Mouse (Mus musculus): ENCODE measurements at regions not wholly inside any gene's neighbourhood (a gene's known extent, or its start where the extent isn't known, plus 50 kb on each side); places are given as distances from the start of the nearest gene placed in this dataset.

DNA sequence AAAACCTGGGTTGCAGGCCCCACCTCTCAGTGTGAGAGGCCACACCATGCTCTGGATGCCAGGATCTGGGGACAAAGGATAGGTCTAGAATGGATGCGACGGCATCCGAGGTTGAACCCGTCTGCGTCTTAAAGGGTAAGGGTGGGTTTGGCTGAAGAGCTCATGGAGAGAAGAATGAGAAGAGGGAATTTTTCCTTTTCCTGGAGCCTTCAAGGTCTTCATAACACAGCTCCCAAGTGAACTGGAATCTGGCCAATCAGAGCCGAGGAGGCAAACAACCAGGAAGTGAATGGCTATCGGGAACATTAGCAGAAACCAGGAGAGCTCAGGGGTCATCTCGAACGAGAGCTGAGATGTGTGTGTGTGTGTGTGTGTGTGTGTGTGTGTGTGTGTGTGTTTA lies 320.1 kb downstream of the Med13l start:
- H3K27ac ChIP-seq (replicated peaks): peak overlapping the region; percentile 41
- no peak overlapping the region for H3K4me3 ChIP-seq (replicated peaks)
- no peaks in the 10 kb centered on the region for H3K9me3 ChIP-seq (replicated peaks)
- no peak overlapping the region for H3K9ac ChIP-seq
- H3K36me3 ChIP-seq: no peaks in the 10 kb centered on the region
- no peak for ATAC-seq (ENCODE audit: insufficient number of reproducible peaks, low FRiP score, low TSS enrichment, low read depth)
- peaks cover 5% of the 10 kb centered on the region for H3K27me3 ChIP-seq
- 49% methylated on average over 9 of the region's 9 CpGs for WGBS
- 0 out of 2 replicates have a peak overlapping the region, but pooled peaks have one; percentile 3 for H3K4me2 ChIP-seq (replicated peaks)
- peaks cover 28% of the 10 kb centered on the region for H3K4me1 ChIP-seq

DNA sequence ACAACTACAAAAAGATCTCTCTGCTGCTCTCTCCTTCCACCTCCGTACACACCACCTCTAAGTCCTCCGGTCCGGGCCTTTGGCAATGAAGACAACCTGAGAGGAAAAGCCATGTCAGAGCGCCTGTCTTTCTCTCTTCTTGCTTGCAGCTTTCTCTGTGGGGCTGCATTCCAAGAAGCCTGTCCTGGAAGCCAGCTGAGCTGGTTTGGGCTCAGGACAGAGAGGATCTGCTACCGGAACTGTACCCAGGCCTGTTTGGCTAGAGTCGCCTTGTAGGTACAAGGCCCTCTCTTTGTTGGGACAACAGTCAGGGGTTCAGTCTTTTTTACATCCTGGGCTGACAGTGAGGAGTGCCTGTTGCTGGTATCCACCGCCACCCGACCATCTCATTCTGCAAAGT lies 321.4 kb downstream of the Med13l start:
- no peak overlapping the region for H3K9ac ChIP-seq
- H3K27ac ChIP-seq (replicated peaks): no peak overlapping the region
- no peak overlapping the region for H3K4me3 ChIP-seq (replicated peaks)
- H3K4me2 ChIP-seq (replicated peaks): no peak overlapping the region
- H3K36me3 ChIP-seq: no peaks in the 10 kb centered on the region
- no peaks in the 10 kb centered on the region for H3K9me3 ChIP-seq (replicated peaks)
- 79% methylated on average over 8 of the region's 8 CpGs for WGBS
- H3K27me3 ChIP-seq: peaks cover 5% of the 10 kb centered on the region
- ATAC-seq (ENCODE audit: insufficient number of reproducible peaks, low FRiP score, low TSS enrichment, low read depth): no peak
- peaks cover 24% of the 10 kb centered on the region for H3K4me1 ChIP-seq

- Histone ChIP-seq H3K4me3 (replicated peaks) (no peak overlapping the region), H3K9me3 (replicated peaks) (no peaks in the 10 kb centered on the region), H3K9ac (no peak overlapping the region), H3K36me3 (no peaks in the 10 kb centered on the region), H3K4me2 (replicated peaks) (no peak overlapping the region), H3K27ac (replicated peaks) (no peak overlapping the region), H3K27me3 (no peaks in the 10 kb centered on the region), H3K4me1 (peaks cover 8% of the 10 kb centered on the region; the same call in 1 of the 2 replicates)
- no peak for ATAC-seq (ENCODE audit: insufficient number of reproducible peaks, low FRiP score, low TSS enrichment, low read depth)
- 89% methylated on average over 11 of the region's 11 CpGs for WGBS
Observed at GRCm38 (mm10) chr5:118888131-118888530, 327.7 kb downstream of the Med13l start.

DNA sequence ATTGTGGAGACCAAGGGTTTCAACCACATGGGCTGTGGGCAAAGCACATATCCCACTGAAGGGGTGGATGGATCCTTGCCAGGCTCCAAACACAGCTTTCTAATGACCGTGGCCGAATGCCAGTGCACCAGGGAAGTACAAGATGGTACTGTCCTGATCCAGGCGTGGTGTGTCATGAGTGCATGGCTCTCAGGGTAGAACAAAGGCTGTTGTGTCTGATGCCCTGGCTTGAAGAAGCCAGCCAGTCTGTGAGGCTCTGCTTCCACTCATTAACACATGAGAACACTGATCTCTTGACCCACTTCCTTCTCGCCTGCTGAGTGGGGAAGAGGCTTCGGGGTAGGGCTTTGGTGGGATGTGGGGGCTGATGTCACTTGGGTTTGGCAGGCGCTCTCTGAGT lies 330.7 kb downstream of the Med13l start:
- H3K27ac ChIP-seq (replicated peaks): 0 out of 2 replicates have a peak overlapping the region, but pooled peaks have one; percentile 28
- WGBS: 39% methylated on average over 6 of the region's 6 CpGs
- H3K36me3 ChIP-seq: no peaks in the 10 kb centered on the region
- peak; percentile 78 for ATAC-seq (ENCODE audit: insufficient number of reproducible peaks, low FRiP score, low TSS enrichment, low read depth)
- peaks cover 8% of the 10 kb centered on the region; the same call in 1 of the 2 replicates for H3K4me1 ChIP-seq
- H3K4me2 ChIP-seq (replicated peaks): no peak overlapping the region
- no peaks in the 10 kb centered on the region for H3K27me3 ChIP-seq
- H3K4me3 ChIP-seq (replicated peaks): no peak overlapping the region
- no peaks in the 10 kb centered on the region for H3K9me3 ChIP-seq (replicated peaks)
- no peak overlapping the region for H3K9ac ChIP-seq

DNA sequence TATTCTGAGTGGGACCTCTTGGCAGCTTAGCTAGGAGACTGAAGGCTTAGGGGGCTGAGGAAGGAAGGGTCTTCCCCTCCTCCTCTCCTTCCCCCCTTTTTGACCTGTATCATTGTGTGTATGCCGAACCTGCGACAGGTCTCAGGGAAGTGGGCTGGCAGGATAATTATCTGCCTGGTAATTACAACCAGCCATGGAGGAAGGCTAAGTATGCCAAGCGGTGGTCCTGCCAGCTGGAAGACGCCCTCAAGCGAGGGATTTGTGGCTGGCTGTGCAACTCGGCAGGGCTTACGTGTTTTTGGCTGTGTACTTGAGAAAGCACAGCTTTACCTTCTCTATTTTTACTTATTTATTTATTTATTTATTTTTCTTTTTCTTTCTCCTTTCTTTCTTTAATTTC lies 347.7 kb downstream of the Med13l start:
- Histone ChIP-seq H3K4me3 (replicated peaks) (no peak overlapping the region), H3K27ac (replicated peaks) (no peak overlapping the region; the same call in 1 of the 2 replicates), H3K9me3 (replicated peaks) (no peaks in the 10 kb centered on the region), H3K4me1 (0 out of 2 replicates have a peak, but pooled peaks cover 6% of the 10 kb centered on the region), H3K36me3 (no peaks in the 10 kb centered on the region), H3K9ac (no peak overlapping the region), H3K27me3 (no peaks in the 10 kb centered on the region), H3K4me2 (replicated peaks) (peak overlapping the region; percentile 8; the same call in 1 of the 2 replicates)
- 15% methylated on average over 7 of the region's 7 CpGs for WGBS
- ATAC-seq (ENCODE audit: insufficient number of reproducible peaks, low FRiP score, low TSS enrichment, low read depth): no peak

GRCm38 (mm10) chr5:118909756-118910155 lies 349.3 kb downstream of the Med13l start:
- ATAC-seq (ENCODE audit: insufficient number of reproducible peaks, low FRiP score, low TSS enrichment, low read depth): no peak
- Histone ChIP-seq H3K9ac (no peak overlapping the region), H3K27ac (replicated peaks) (no peak overlapping the region), H3K4me3 (replicated peaks) (no peak overlapping the region), H3K4me1 (0 out of 2 replicates have a peak, but pooled peaks cover 6% of the 10 kb centered on the region), H3K4me2 (replicated peaks) (no peak overlapping the region), H3K27me3 (no peaks in the 10 kb centered on the region), H3K36me3 (no peaks in the 10 kb centered on the region), H3K9me3 (replicated peaks) (no peaks in the 10 kb centered on the region)
- 76% methylated on average over 6 of the region's 6 CpGs for WGBS

GRCm38 (mm10) chr5:118914191-118914750 lies 353.8 kb downstream of the Med13l start:
- WGBS: 40% methylated on average over 6 of the region's 6 CpGs
- no peak overlapping the region for H3K27ac ChIP-seq (replicated peaks)

DNA sequence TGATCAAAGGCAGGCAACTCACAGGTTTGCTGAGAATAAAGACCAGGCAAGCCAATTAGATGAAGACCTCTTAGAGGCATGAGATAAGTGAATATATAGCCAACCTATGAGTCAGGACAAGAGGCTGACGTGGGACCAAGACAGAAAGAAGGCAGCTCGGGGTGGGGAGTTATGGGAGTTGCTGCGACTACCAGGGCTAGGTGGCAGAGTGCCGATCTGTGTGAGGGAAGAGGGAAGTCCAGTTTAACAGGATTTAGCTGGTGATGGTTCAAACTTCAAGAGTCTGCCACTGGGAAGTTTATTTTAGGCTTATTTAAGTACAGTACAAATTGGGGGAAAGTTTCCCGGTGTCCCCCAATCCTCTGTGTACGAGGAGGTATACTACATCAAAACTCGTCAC lies 362.9 kb downstream of the Med13l start:
- Histone ChIP-seq H3K9ac (no peak overlapping the region), H3K27me3 (peaks cover 7% of the 10 kb centered on the region), H3K36me3 (no peaks in the 10 kb centered on the region), H3K9me3 (replicated peaks) (no peaks in the 10 kb centered on the region), H3K27ac (replicated peaks) (no peak overlapping the region), H3K4me1 (no peaks in the 10 kb centered on the region), H3K4me3 (replicated peaks) (no peak overlapping the region), H3K4me2 (replicated peaks) (no peak overlapping the region)
- WGBS: 76% methylated on average over 7 of the region's 7 CpGs
- ATAC-seq (ENCODE audit: insufficient number of reproducible peaks, low FRiP score, low TSS enrichment, low read depth): no peak

More at GRCm38 (mm10) chr5:118914191-118914750, 353.8 kb downstream of the Med13l start:
- Histone ChIP-seq H3K27me3 (no peaks in the 10 kb centered on the region), H3K36me3 (no peaks in the 10 kb centered on the region), H3K4me3 (replicated peaks) (no peak overlapping the region), H3K4me2 (replicated peaks) (no peak overlapping the region), H3K9ac (no peak overlapping the region), H3K4me1 (no peaks in the 10 kb centered on the region), H3K9me3 (replicated peaks) (no peaks in the 10 kb centered on the region)
- ATAC-seq (ENCODE audit: insufficient number of reproducible peaks, low FRiP score, low TSS enrichment, low read depth): no peak; the same call in 1 of the 2 replicates

DNA sequence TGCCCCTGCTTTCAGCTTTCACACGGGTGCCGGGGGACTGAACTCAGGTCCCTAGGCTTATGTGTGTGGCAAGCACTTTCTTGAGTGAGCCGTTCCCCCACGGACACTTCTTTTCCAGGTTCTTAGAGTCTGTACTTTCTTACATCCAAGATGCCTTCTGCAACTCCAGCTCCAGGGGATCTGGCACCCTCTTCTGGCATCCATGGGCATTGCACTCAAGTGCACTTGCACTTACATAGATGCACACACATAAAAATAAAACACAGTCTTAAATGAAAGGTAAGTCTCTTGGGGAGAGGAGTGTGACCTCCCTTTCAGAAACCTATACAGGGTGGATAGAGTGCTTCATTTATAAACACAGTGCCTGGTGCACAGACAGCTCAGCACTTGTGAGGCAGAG lies 368.6 kb downstream of the Med13l start:
- H3K9me3 ChIP-seq (replicated peaks): 0 out of 2 replicates have a peak, but pooled peaks cover 6% of the 10 kb centered on the region
- no peak overlapping the region for H3K9ac ChIP-seq
- WGBS: 94% methylated on average over 4 of the region's 4 CpGs
- H3K27me3 ChIP-seq: peaks cover 21% of the 10 kb centered on the region
- H3K36me3 ChIP-seq: no peaks in the 10 kb centered on the region
- no peak overlapping the region for H3K4me2 ChIP-seq (replicated peaks)
- H3K4me1 ChIP-seq: peaks cover 5% of the 10 kb centered on the region; the same call in 1 of the 2 replicates
- H3K27ac ChIP-seq (replicated peaks): no peak overlapping the region
- no peak overlapping the region for H3K4me3 ChIP-seq (replicated peaks)
- ATAC-seq (ENCODE audit: insufficient number of reproducible peaks, low FRiP score, low TSS enrichment, low read depth): no peak

- H3K4me1 ChIP-seq: peaks cover 5% of the 10 kb centered on the region; the same call in 1 of the 2 replicates
- no peaks in the 10 kb centered on the region for H3K36me3 ChIP-seq
- no peak for ATAC-seq (ENCODE audit: insufficient number of reproducible peaks, low FRiP score, low TSS enrichment, low read depth)
- H3K4me3 ChIP-seq (replicated peaks): peak overlapping the region; percentile 24
- H3K4me2 ChIP-seq (replicated peaks): peak overlapping the region; percentile 44
- no peak overlapping the region for H3K9ac ChIP-seq
- 10% methylated on average over 22 of the region's 23 CpGs for WGBS
- no peak overlapping the region for H3K27ac ChIP-seq (replicated peaks)
- H3K9me3 ChIP-seq (replicated peaks): 0 out of 2 replicates have a peak, but pooled peaks cover 6% of the 10 kb centered on the region
- H3K27me3 ChIP-seq: peaks cover 21% of the 10 kb centered on the region
Observed at GRCm38 (mm10) chr5:118929990-118930501, 369.6 kb downstream of the Med13l start.

GRCm38 (mm10) chr5:118939336-118940039 lies 379.0 kb downstream of the Med13l start:
- peaks cover 7% of the 10 kb centered on the region; the same call in 1 of the 2 replicates for H3K4me1 ChIP-seq
- no peak overlapping the region for H3K9ac ChIP-seq
- no peak for ATAC-seq (ENCODE audit: insufficient number of reproducible peaks, low FRiP score, low TSS enrichment, low read depth)
- 64% methylated on average over 12 of the region's 12 CpGs for WGBS
- no peaks in the 10 kb centered on the region for H3K27me3 ChIP-seq
- no peaks in the 10 kb centered on the region for H3K36me3 ChIP-seq
- H3K4me2 ChIP-seq (replicated peaks): no peak overlapping the region
- H3K27ac ChIP-seq (replicated peaks): no peak overlapping the region
- H3K9me3 ChIP-seq (replicated peaks): no peaks in the 10 kb centered on the region
- H3K4me3 ChIP-seq (replicated peaks): no peak overlapping the region

Data from embryonic facial prominence, embryonic 15.5 days (tissue).